Mouse (Mus musculus) inflammation-experienced regulatory T-cells, adult 6 months (primary cell): ENCODE measurements at regions not wholly inside any gene's neighbourhood (a gene's known extent, or its start where the extent isn't known, plus 50 kb on each side); places are given as distances from the start of the nearest gene placed in this dataset.
"Not testable (repeated sequence)": the region's sequence is repeated elsewhere in the genome, so short reads cannot be mapped to it uniquely, and the experiment has no call there.

Experiments
- ATAC-seq: one replicate; pipeline ENCODE4 v1.8.0; 2017

- ATAC-seq = no peak
Observed at GRCm38 (mm10) chr3:120477934-120478333, 693.6 kb downstream of the Rwdd3 start.

- ATAC-seq = no peak
Observed at GRCm38 (mm10) chr3:120477232-120477631, 693.0 kb upstream of the Ptbp2 start.

- ATAC-seq = no peak
Observed at GRCm38 (mm10) chr3:120473645-120474038, 689.4 kb upstream of the Ptbp2 start.

- no peak for ATAC-seq
Observed at GRCm38 (mm10) chr3:120472687-120473644, 688.7 kb upstream of the Ptbp2 start.

GRCm38 (mm10) chr3:120471878-120472444, 687.7 kb upstream of the Ptbp2 start:
- no peak for ATAC-seq

GRCm38 (mm10) chr3:120468887-120469286, 684.6 kb upstream of the Ptbp2 start:
- no peak for ATAC-seq

GRCm38 (mm10) chr3:120460717-120461116, 676.5 kb upstream of the Ptbp2 start:
- ATAC-seq = no peak

GRCm38 (mm10) chr3:120457912-120458311, 673.6 kb upstream of the Ptbp2 start:
- ATAC-seq = peak; percentile 75

- ATAC-seq = no peak
Observed at GRCm38 (mm10) chr3:120441127-120441526, 656.9 kb upstream of the Ptbp2 start.

GRCm38 (mm10) chr3:120430285-120430684, 646.0 kb upstream of the Ptbp2 start:
- ATAC-seq = no peak

- ATAC-seq = no peak
Observed at GRCm38 (mm10) chr3:120416634-120417033, 632.4 kb upstream of the Ptbp2 start.

GRCm38 (mm10) chr3:120375688-120376289, 591.5 kb upstream of the Ptbp2 start:
- no peak for ATAC-seq

- ATAC-seq = no peak
Observed at GRCm38 (mm10) chr3:120342747-120343377, 558.6 kb upstream of the Ptbp2 start.

GRCm38 (mm10) chr3:120341882-120342281, 557.6 kb upstream of the Ptbp2 start:
- no peak for ATAC-seq

GRCm38 (mm10) chr3:120335843-120336585, 551.7 kb upstream of the Ptbp2 start:
- no peak for ATAC-seq

GRCm38 (mm10) chr3:120307042-120307441, 522.8 kb upstream of the Ptbp2 start:
- ATAC-seq = not testable (repeated sequence)

GRCm38 (mm10) chr3:120305608-120306007, 521.3 kb upstream of the Ptbp2 start:
- no peak for ATAC-seq
